ENCODE assay signal across 17 mouse cellular contexts in genomic region chr3:100951531-100951930, GRCm38 (mm10).
"Had no signal": no experiment of that assay in that cellular context is flagged by ENCODE, and none has a peak within 500 bp of the region (broad histone marks: within the 10 kb centered on the region; RNA-seq: fewer than 3 reads in every experiment).

No protein-coding gene starts in this region.

- H3K4me1 ChIP-seq: limb, embryonic 10.5 days; limb, embryonic 13.5 days; liver, embryonic 12.5 days; liver, embryonic 15.5 days; lung, embryonic 15.5 days; megakaryocyte, embryonic 14.5 days; midbrain, embryonic 10.5 days; midbrain, embryonic 13.5 days had no signal

- H3K27me3 ChIP-seq: limb, embryonic 13.5 days; liver, embryonic 12.5 days; liver, embryonic 15.5 days; lung, embryonic 15.5 days; megakaryocyte, embryonic 14.5 days; midbrain, embryonic 13.5 days had no signal

- H3K4me3 ChIP-seq: limb, embryonic 10.5 days; limb, embryonic 13.5 days; liver, embryonic 12.5 days; liver, embryonic 15.5 days; lung, embryonic 15.5 days; megakaryocyte, embryonic 14.5 days; midbrain, embryonic 10.5 days; midbrain, embryonic 13.5 days had no signal

- DNase-seq: kidney, adult 2 months; kidney, postnatal 25 days; liver; lung, adult 18-20 months; lung, postnatal 10 days; lung, postnatal 36 days; thymus, adult 18-20 months; thymus, postnatal 36 days had no signal

- H3K4me2 ChIP-seq: limb, embryonic 13.5 days; liver, embryonic 12.5 days; liver, embryonic 15.5 days; lung, embryonic 15.5 days; midbrain, embryonic 13.5 days had no signal

- H3K27ac ChIP-seq: kidney, postnatal 0 days; limb, embryonic 10.5 days; limb, embryonic 13.5 days; liver, embryonic 12.5 days; liver, embryonic 15.5 days; lung, embryonic 15.5 days; midbrain, embryonic 10.5 days; midbrain, embryonic 13.5 days had no signal

- ATAC-seq: liver, embryonic 12.5 days; midbrain, embryonic 13.5 days had no signal

- H3K9me3 ChIP-seq: limb, embryonic 10.5 days; limb, embryonic 13.5 days; liver, embryonic 12.5 days; liver, embryonic 15.5 days; lung, embryonic 15.5 days; megakaryocyte, embryonic 14.5 days; midbrain, embryonic 10.5 days; midbrain, embryonic 13.5 days had no signal

- H3K9ac ChIP-seq: limb, embryonic 13.5 days; liver, embryonic 12.5 days; liver, embryonic 15.5 days; lung, embryonic 15.5 days; midbrain, embryonic 13.5 days had no signal
